Mouse (Mus musculus) ES-E14 (cell line): Measurements from ENCODE around the gene Mrps34. TPM values are rescaled to one million over a fixed set of nuclear protein-coding genes. Genes with fewer than 3 reads are reported as not detected.
A peak's percentile ranks its signal among the peaks of the same experiment; 100 is the strongest.

Experiments
- DNase-seq: peaks from one replicate; pipeline ENCODE4 v3.0.0-alpha.2; 2013; ENCODE audit warnings: low read depth, low spot score
- H3K27ac ChIP-seq: 2 replicates; pipeline ENCODE4 v1.5.1; 2012; ENCODE audit warnings: low read depth, mild to moderate bottlenecking, low read length, moderate library complexity, mixed read lengths; ENCODE audit not compliant: poor library complexity, insufficient read depth, severe bottlenecking
- H3K36me3 ChIP-seq: 2 replicates; pipeline ENCODE4 v1.6.1; 2012; ENCODE audit warnings: mild to moderate bottlenecking, low read length, moderate library complexity, mixed read lengths; ENCODE audit not compliant: control insufficient read depth, poor library complexity, insufficient read depth, severe bottlenecking
- H3K4me1 ChIP-seq, 2 experiments: fragments of 150-350 bp in 1 of 2; sonication (generic) in 1 of 2; 2 replicates each; pipeline ENCODE4 v1.6.1; 2012; ENCODE audit warnings: low read length in 2 of 2, mild to moderate bottlenecking in 1 of 2, mixed read lengths in 1 of 2; ENCODE audit not compliant: control insufficient read depth in 2 of 2, insufficient read depth in 2 of 2, poor library complexity in 1 of 2
- H3K4me3 ChIP-seq, 2 experiments: fragments of 150-350 bp in 1 of 2; sonication (generic) in 1 of 2; 2 replicates each; pipeline ENCODE4 v1.5.1; 2012; ENCODE audit warnings: low read length in 2 of 2, low read depth in 1 of 2, mild to moderate bottlenecking in 1 of 2, mixed read lengths in 1 of 2; ENCODE audit not compliant: insufficient read depth in 1 of 2, poor library complexity in 1 of 2, severe bottlenecking in 1 of 2
- H3K9ac ChIP-seq: 2 replicates; pipeline ENCODE4 v1.6.1; 2012; ENCODE audit warnings: low read depth, mild to moderate bottlenecking, low read length, mixed read lengths; ENCODE audit not compliant: poor library complexity, insufficient read depth, severe bottlenecking
- H3K9me3 ChIP-seq: fragments of 150-350 bp; sonication (generic); 2 replicates; pipeline ENCODE4 v1.6.1; 2012; ENCODE audit warnings: low read depth, mild to moderate bottlenecking, low read length; ENCODE audit not compliant: control insufficient read depth, insufficient read depth
- CHD2 ChIP-seq: IDR thresholded peaks from 2 replicates; pipeline ENCODE4 v1.6.1; 2014; ENCODE audit warnings: mild to moderate bottlenecking, low read depth, low read length, inconsistent platforms
- HCFC1 ChIP-seq: IDR thresholded peaks from 2 replicates; pipeline ENCODE4 v1.6.1; 2012; ENCODE audit warnings: low read length, inconsistent platforms, borderline replicate concordance; ENCODE audit not compliant: insufficient read depth
- MAFK ChIP-seq: IDR thresholded peaks from 2 replicates; pipeline ENCODE4 v1.6.1; 2014; ENCODE audit warnings: mild to moderate bottlenecking, low read depth, low read length, inconsistent platforms; ENCODE audit not compliant: insufficient read depth
- ZC3H11A ChIP-seq: IDR thresholded peaks from 2 replicates; pipeline ENCODE4 v1.6.1; 2012; ENCODE audit warnings: low read depth, mild to moderate bottlenecking, inconsistent platforms, low read length, borderline replicate concordance
- ZNF384 ChIP-seq: IDR thresholded peaks from 2 replicates; pipeline ENCODE4 v1.6.1; 2012; ENCODE audit warnings: low read depth, low read length, inconsistent platforms
- in situ Hi-C, 2 experiments: fragments of 600-800 bp; cut with MboI; formaldehyde crosslinking; loops; one replicate each; pipeline ENCODE4 v1.15.1; 2025; ENCODE audit warnings: low sequenced_read_pairs in 2 of 2, inconsistent platforms in 1 of 2; ENCODE audit not compliant: unreplicated experiment in 2 of 2
- total RNA-seq: library from RNA; depleted of rRNA; stranded (reverse); fragments of 300-350 nt; gene quantifications from 2 replicates; pipeline ENCODE4 v1.2.3, GENCODE M21; 2012

Gene Mrps34
- total RNA-seq, 1 experiment = 36.1 TPM

GRCm38 (mm10) chr17:24896241-24896992, 1.5 kb downstream of the Mrps34 start, which contains the start of gene Nme3:
TSS of gene Nme3 (plus strand) at chr17:24896500.
- H3K9me3 ChIP-seq = no peaks in the 10 kb centered on the region
- in situ Hi-C loops = no loop called here
- DNase-seq = no peak
- H3K4me1 ChIP-seq = peaks cover 0 to 14% of the 10 kb centered on the region in 2 experiments; a peak in 2 of 4 replicates
- H3K9ac ChIP-seq = peak within 1 kb of the TSS; percentile 87
- peak within 1 kb of the TSS; percentile 3; the same call in 1 of the 2 replicates for H3K27ac ChIP-seq
- peak within 1 kb of the TSS; percentile 83 to 88 for H3K4me3 ChIP-seq
- no peak for TF ChIP-seq MAFK
- no peak for TF ChIP-seq HCFC1
- no peak for TF ChIP-seq CHD2
- no peak for TF ChIP-seq ZNF384
- no peak for TF ChIP-seq ZC3H11A
- peaks cover 53% of the 10 kb centered on the region for H3K36me3 ChIP-seq

DNA sequence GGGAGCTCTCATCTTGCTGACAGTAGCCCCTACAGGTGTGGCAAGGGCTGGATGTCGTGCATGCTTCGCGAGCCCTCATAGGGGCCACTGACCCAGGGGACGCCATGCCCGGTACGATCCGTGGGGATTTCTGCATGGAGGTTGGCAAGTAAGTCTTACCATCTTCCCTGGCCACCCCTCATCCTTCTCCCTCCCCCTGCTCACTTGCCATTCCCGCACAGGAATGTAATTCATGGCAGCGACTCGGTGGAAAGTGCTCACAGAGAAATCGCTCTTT, 2.0 kb downstream of the Mrps34 start:
- Histone ChIP-seq H3K9me3 (no peaks in the 10 kb centered on the region), H3K9ac (peak overlapping the region; percentile 78), H3K4me1 (peaks cover 0 to 14% of the 10 kb centered on the region in 2 experiments; a peak in 2 of 4 replicates), H3K27ac (no peak overlapping the region), H3K4me3 (peak overlapping the region; percentile 83 to 88), H3K36me3 (peaks cover 54% of the 10 kb centered on the region)
- no peak for TF ChIP-seq CHD2
- no peak for TF ChIP-seq MAFK
- TF ChIP-seq HCFC1 = no peak
- TF ChIP-seq ZNF384 = no peak
- no peak for TF ChIP-seq ZC3H11A
- in situ Hi-C loops = no loop called here
- no peak for DNase-seq

- Histone ChIP-seq H3K9me3 (no peaks in the 10 kb centered on the region), H3K27ac (no peak overlapping the region), H3K36me3 (peaks cover 52% of the 10 kb centered on the region), H3K4me3 (0 out of 4 replicates have a peak overlapping the region, but pooled peaks of 1 of the 2 experiments have one; percentile 83), H3K9ac (no peak overlapping the region), H3K4me1 (peaks cover 0 to 14% of the 10 kb centered on the region in 2 experiments; a peak in 2 of 4 replicates)
- in situ Hi-C loops = no loop called here
- TF ChIP-seq ZC3H11A (no peak), HCFC1 (no peak), ZNF384 (no peak), CHD2 (no peak)
- DNase-seq = no peak
Measured at GRCm38 (mm10) chr17:24897600-24897999, 2.7 kb downstream of the Mrps34 start.

DNA sequence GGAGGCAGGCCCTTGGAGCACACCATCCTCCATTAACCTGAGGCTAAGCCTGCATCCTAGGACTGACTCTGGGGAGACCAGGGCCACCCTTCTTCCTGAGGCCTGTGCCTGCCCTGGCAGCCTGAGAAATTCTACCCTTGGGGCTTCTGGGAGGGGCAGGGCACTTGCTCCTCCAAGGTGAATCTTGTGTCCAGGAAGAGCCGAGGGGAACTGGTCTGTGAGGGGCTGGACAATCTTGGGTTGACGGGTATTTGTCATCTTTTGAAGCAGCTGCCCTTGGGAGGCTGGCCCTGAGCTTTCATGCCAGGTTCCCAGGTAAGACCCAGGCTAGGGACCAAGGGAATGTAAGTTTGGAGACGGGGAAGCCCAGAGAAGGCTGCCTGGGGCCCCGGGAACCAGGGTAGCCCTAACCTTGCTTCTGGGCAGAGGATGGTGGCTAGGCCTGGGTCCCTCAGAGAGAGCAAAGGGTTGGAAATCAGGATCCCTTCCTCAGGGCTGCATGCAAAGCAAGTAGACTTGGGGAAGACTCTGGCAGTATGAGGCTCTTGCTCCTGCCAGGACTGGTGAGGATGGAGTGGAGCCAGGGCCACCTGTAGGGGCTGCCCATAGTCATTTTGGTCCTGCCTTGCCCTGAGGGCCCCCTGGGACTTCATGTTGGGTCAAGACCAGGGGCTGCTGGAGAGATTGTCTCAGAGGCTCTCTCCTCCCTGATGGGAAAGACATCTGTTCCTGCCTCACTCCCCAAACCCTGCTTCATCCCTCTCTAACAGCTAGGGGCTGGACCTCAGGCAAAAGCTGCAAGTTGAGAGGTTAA, 3.3 kb downstream of the Mrps34 start:
- TF ChIP-seq ZNF384 (no peak), MAFK (no peak), CHD2 (no peak), ZC3H11A (no peak), HCFC1 (no peak)
- no peak overlapping the region for H3K9ac ChIP-seq
- peaks cover 0 to 14% of the 10 kb centered on the region in 2 experiments; a peak in 2 of 4 replicates for H3K4me1 ChIP-seq
- no peaks in the 10 kb centered on the region for H3K9me3 ChIP-seq
- H3K4me3 ChIP-seq = no peak overlapping the region
- in situ Hi-C loops = no loop called here
- H3K36me3 ChIP-seq = peaks cover 45% of the 10 kb centered on the region
- no peak for DNase-seq
- no peak overlapping the region for H3K27ac ChIP-seq
